Mouse (Mus musculus): Measurements from ENCODE around the gene Ptprd. TPM values are rescaled to one million over a fixed set of nuclear protein-coding genes. Genes with fewer than 3 reads are reported as not detected.
A peak's percentile ranks its signal among the peaks of the same experiment; 100 is the strongest.
"Not testable (repeated sequence)": the region's sequence is repeated elsewhere in the genome, so short reads cannot be mapped to it uniquely, and the experiment has no call there.

Ptprd gene
- polyA plus RNA-seq, 1 experiment from 2014 or later: 12.9 TPM

DNA sequence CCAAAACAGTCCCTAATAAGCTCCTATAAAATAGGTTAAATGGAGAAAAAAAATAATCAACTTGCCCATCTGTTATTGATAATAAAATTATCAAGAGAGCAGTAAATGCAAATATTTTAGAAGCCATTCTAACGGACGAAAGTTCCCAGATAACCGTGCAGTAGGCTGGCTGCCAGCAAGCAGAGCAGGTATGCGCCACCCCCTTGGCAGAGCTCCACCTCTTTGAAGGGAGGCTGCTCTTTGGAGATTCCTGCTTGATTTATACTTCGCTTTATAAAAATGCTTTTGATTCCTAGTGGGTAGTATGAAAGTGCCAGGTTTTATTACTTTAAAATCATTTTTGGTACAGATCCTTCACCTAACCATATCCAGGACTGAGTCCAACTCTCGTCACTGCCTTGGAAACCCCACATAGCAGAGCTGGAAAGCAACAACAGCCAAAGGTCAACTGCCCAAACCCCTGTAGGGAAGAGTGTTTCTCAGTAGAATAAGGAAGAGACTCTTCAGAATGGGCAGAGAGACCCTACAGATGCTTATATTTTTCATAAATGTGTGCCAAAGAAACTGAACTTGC is 1770.9 kb downstream of the Ptprd start:
- Histone ChIP-seq H3K4me1 (replicated peaks) (peaks cover 3% of the 10 kb centered on the region; the same call in 1 of the 2 replicates), H3K9me3 (no peaks in the 10 kb centered on the region), H3K27ac (no peak overlapping the region), H3K36me3 (no peaks in the 10 kb centered on the region), H3K4me3 (replicated peaks) (no peak overlapping the region), H3K9ac (no peak overlapping the region), H3K27me3 (replicated peaks) (no peaks in the 10 kb centered on the region), H3K4me2 (replicated peaks) (no peak overlapping the region)
- ATAC-seq: peak; percentile 47; the same call in 1 of the 2 replicates
- WGBS: 39% methylated on average over 6 of the region's 6 CpGs

DNA sequence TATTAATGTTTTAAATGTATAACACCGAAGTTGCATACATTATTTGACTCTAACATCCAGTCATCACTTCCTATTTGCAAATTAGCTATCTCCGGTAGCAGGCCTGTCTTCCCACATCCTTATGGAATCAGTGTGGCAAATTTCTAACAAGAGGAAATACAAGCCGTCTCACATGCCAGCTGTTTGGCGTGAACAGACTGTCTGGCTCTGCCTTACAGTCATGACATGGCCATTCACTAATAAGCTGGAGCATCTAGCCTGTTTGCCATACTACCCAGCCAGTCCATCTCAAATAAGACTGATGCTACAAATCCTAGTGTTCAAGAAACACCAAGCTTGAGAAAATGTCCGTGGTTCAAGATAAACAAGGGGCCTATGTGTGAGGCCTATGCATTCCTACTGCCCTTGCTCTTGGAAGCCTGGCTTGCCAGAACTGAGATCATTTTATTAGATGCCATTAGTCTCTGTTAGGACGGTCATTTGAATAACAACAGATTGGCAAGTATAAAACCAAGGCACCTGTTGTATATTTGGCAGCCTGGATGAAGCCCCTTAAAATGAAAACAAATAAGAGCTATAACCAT is 1773.2 kb downstream of the Ptprd start:
- Histone ChIP-seq H3K4me3 (replicated peaks) (no peak overlapping the region), H3K9me3 (no peaks in the 10 kb centered on the region)
- 75% methylated on average over 6 of the region's 6 CpGs for WGBS

DNA sequence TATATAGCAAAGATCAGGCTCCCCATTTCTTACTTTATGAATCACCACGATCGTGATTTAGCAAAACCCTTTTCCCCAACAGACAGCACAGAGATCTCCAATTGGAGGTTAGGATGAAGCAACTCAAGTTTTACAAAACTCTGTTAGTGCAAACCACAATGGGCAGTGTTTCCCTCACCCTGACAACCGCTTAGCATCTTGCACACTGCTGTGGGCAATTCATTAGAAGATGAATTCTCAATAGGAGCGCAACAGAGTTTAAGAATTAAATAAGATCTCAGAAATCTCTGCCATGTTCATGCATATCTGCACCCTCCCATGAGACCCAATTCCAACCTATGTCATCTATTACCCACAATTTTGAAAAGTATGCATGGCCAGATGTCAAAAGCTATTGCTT is 1773.7 kb downstream of the Ptprd start:
- Histone ChIP-seq H3K4me1 (replicated peaks) (peaks cover 3% of the 10 kb centered on the region; the same call in 1 of the 2 replicates), H3K27me3 (replicated peaks) (no peaks in the 10 kb centered on the region), H3K9me3 (no peaks in the 10 kb centered on the region), H3K36me3 (no peaks in the 10 kb centered on the region), H3K4me2 (replicated peaks) (no peak overlapping the region), H3K4me3 (replicated peaks) (no peak overlapping the region), H3K9ac (no peak overlapping the region), H3K27ac (no peak overlapping the region)
- ATAC-seq: no peak
- 93% methylated on average over 4 of the region's 4 CpGs for WGBS

More for the DNA sequence above, 1773.2 kb downstream of the Ptprd start:
- Histone ChIP-seq H3K27ac (no peak overlapping the region), H3K9ac (no peak overlapping the region), H3K27me3 (replicated peaks) (no peaks in the 10 kb centered on the region), H3K4me1 (replicated peaks) (peaks cover 3% of the 10 kb centered on the region; the same call in 1 of the 2 replicates), H3K4me2 (replicated peaks) (no peak overlapping the region), H3K36me3 (no peaks in the 10 kb centered on the region)
- ATAC-seq: no peak

DNA sequence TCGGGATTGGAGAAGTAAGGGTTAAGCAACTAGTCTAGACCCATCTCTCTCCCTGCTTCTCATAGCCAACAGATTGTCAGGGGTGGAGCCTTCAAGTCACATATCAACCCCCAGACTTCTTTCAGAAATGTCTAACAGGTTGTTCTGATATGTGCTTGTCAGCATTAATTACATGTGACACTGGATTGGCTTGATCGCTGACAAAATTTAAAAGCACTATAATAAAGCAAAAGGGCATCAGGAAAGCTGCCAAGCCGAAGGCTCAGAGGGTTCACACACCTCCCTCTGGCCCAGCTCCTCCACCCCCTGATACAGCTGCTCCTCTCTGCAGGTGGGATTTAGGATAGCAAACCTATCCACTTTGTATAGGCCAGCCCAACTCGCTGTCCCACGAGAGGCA is 1775.8 kb downstream of the Ptprd start:
- Histone ChIP-seq H3K36me3 (no peaks in the 10 kb centered on the region), H3K9ac (no peak overlapping the region), H3K27me3 (replicated peaks) (no peaks in the 10 kb centered on the region), H3K4me2 (replicated peaks) (no peak overlapping the region), H3K27ac (no peak overlapping the region), H3K9me3 (no peaks in the 10 kb centered on the region), H3K4me1 (replicated peaks) (peaks cover 2% of the 10 kb centered on the region; the same call in 1 of the 2 replicates), H3K4me3 (replicated peaks) (no peak overlapping the region)
- ATAC-seq: no peak
- WGBS: 74% methylated on average over 5 of the region's 5 CpGs

DNA sequence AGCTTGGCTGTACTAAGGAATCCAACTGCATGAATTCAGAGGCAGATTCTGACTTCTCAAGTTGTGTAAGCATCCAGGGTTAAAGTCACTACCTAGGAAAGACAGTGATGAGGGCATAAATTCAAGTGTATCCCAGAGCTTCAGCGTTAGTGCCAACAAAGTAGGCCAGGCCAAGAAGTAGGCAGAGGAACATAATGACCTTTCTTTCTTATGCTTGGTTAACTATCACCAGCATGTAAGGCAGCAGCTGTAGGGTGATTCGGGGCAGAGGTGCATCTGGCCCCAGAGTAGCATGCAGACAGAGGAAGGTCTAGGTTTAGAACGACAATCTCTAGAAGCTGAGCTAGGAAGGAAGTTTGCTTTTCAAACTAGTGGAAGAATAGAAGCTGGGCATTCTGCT is 1782.0 kb downstream of the Ptprd start:
- Histone ChIP-seq H3K9me3 (no peaks in the 10 kb centered on the region), H3K36me3 (no peaks in the 10 kb centered on the region), H3K27ac (no peak overlapping the region), H3K4me3 (replicated peaks) (no peak overlapping the region), H3K27me3 (replicated peaks) (no peaks in the 10 kb centered on the region), H3K4me1 (replicated peaks) (no peaks in the 10 kb centered on the region), H3K4me2 (replicated peaks) (no peak overlapping the region), H3K9ac (no peak overlapping the region)
- ATAC-seq: no peak
- 69% methylated on average over 3 of the region's 3 CpGs for WGBS

DNA sequence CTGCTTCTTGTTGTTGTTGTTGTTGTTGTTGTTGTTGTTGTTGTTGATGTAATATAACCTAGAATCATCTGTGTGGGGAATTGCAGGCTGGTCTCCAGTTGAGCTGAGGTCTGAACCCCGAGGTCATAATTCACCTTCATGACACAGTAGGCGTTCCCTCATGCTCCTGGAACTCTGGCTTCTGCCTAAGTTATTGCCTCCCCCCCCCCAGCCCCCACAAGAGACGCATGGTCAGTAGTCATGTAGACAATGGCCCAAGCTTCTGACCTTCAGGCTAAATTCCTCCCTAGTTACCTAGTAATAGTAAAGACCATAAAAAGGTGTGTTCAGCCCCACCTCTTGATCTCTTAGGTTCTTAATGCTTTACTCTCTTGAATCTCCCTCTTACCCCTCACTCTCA is 1784.7 kb downstream of the Ptprd start:
- not testable (repeated sequence) for H3K27me3 ChIP-seq (replicated peaks); H3K27ac ChIP-seq; H3K4me1 ChIP-seq (replicated peaks); H3K36me3 ChIP-seq; H3K4me3 ChIP-seq (replicated peaks); ATAC-seq; H3K4me2 ChIP-seq (replicated peaks); H3K9me3 ChIP-seq; H3K9ac ChIP-seq
- 72% methylated on average over 3 of the region's 3 CpGs for WGBS

DNA sequence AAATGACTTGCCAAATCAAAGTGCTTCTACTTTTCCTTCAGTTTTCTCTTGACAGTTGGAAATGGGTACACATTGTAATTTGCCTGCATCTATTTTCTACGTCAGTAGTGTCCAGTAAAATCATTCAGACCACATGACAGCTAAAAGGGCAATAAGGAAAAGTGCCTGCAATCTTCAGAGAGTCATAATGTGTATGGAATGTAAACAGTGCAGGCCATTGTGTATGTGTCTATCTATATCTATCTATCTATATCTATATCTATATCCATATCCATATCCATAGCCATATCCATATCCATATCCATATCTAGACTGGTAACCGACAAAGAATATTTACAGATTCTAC is 1786.6 kb downstream of the Ptprd start:
- H3K27me3 ChIP-seq (replicated peaks): no peaks in the 10 kb centered on the region
- 60% methylated on average over 2 of the region's 2 CpGs for WGBS
- H3K36me3 ChIP-seq: no peaks in the 10 kb centered on the region
- H3K9ac ChIP-seq: no peak overlapping the region
- 0 out of 2 replicates have a peak overlapping the region, but pooled peaks have one; percentile 15 for H3K4me2 ChIP-seq (replicated peaks)
- H3K4me3 ChIP-seq (replicated peaks): no peak overlapping the region
- H3K4me1 ChIP-seq (replicated peaks): 0 out of 2 replicates have a peak, but pooled peaks cover 2% of the 10 kb centered on the region
- no peaks in the 10 kb centered on the region for H3K9me3 ChIP-seq
- peak; percentile 77 for ATAC-seq
- peak overlapping the region; percentile 10; the same call in 1 of the 2 replicates for H3K27ac ChIP-seq

DNA sequence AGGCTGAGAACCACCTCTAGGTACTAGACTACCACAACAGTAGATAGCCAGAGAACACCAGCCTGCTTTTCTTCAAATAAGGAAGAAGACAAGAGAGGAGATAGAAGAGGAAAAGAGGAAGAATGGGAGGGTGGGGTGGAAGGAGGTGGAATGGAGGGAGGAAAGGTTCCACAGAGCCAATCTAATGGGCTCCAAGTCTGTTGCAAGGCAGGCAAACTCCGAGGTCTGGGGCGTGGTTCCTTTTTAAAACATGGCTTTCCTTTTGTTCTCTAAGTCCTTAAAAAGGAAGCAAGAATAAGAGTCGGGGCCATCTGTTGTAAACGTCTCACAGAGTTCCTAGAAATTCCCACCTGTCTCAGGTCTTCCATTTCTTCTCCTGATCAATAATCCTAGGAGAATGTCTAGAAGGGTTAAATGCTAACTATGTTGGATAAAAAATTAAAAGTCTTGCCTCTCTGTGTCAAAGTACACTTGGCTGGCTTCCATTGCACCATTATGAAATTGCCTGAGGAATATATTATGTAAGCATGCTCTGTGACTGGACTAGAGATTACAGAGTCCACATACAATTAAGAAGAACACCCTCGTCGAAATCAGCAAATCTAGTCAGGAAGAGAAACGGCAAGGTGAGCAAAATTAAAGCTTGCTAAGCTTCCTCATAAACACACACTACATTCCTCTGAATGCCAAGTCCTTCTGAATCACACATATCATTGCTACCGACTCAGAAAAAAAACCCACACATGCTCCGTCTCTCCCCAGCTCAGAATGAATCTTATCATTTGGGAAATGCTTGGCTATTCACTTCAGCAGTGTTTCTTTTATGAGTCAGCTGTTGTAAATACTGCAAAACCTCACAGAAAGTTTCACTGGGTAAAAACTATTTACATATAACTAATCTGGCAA is 1787.2 kb downstream of the Ptprd start:
- H3K9me3 ChIP-seq: no peaks in the 10 kb centered on the region
- no peaks in the 10 kb centered on the region for H3K36me3 ChIP-seq
- peak; percentile 90 for ATAC-seq
- 43% methylated on average over 9 of the region's 9 CpGs for WGBS
- peak overlapping the region; percentile 10; the same call in 1 of the 2 replicates for H3K27ac ChIP-seq
- H3K4me3 ChIP-seq (replicated peaks): no peak overlapping the region
- H3K4me1 ChIP-seq (replicated peaks): 0 out of 2 replicates have a peak, but pooled peaks cover 2% of the 10 kb centered on the region
- 0 out of 2 replicates have a peak overlapping the region, but pooled peaks have one; percentile 20 for H3K4me2 ChIP-seq (replicated peaks)
- H3K27me3 ChIP-seq (replicated peaks): no peaks in the 10 kb centered on the region
- no peak overlapping the region for H3K9ac ChIP-seq

DNA sequence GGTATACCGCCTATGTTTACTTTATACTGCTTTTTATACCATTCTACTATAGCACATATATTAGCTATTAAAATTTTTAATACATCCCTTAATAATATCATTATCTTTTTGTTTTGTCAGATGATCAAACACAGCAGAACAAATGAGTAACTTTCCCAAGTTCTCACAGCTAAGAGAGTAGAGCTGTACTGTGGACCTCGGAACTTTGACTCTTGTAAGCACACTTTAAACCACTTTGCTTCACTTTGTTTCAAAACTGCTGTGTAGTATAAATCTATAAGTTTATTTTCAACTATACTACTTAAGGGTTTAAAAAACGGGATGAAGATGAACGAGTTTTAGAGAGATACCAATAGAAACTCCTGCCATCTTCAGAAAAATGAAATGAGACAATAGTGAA is 1789.6 kb downstream of the Ptprd start:
- H3K4me3 ChIP-seq (replicated peaks): no peak overlapping the region
- no peak overlapping the region for H3K9ac ChIP-seq
- no peak overlapping the region for H3K27ac ChIP-seq
- H3K4me2 ChIP-seq (replicated peaks): no peak overlapping the region
- no peaks in the 10 kb centered on the region for H3K9me3 ChIP-seq
- H3K27me3 ChIP-seq (replicated peaks): no peaks in the 10 kb centered on the region
- 89% methylated on average over 4 of the region's 4 CpGs for WGBS
- 0 out of 2 replicates have a peak, but pooled peaks cover 2% of the 10 kb centered on the region for H3K4me1 ChIP-seq (replicated peaks)
- ATAC-seq: no peak
- H3K36me3 ChIP-seq: no peaks in the 10 kb centered on the region

DNA sequence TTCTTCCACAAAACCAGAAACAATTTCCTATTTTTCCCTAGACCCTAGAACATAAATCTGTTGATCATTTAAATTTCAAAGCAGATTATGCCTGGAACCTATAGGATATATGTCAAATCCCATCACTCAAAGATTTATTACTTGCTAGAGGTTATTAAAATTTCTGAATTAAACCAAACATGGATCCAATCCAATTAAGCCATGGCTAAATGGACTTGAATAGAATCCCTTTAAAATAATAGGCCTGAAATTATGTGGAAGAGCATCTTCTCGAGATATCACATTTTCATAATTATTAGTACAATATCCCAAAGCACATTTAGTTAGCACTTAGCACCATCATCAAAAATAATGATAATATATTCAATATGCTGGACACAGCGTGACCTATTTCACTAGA is 1792.1 kb downstream of the Ptprd start:
- H3K27ac ChIP-seq: no peak overlapping the region

DNA sequence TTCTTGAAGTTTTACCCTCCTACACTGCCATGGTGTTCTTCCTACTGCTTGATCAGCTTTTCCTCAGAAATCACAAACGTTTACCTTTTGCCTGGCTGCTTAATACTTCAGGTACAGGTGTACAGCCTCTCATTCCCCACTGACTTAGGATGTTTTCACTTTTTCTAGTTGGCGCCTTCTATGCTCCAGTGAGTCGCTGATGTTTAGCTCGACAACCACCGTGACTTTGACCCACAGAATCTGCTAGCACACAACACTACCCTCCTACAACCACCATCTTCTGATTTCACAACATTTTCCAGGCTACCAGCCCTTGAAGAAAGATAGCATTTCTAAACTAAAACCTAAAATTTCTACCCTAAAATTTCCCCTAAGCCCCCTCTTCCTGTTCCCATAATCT is 1794.1 kb downstream of the Ptprd start:
- no peak for ATAC-seq
- Histone ChIP-seq H3K4me2 (replicated peaks) (no peak overlapping the region), H3K27ac (no peak overlapping the region), H3K9ac (no peak overlapping the region), H3K4me3 (replicated peaks) (no peak overlapping the region), H3K4me1 (replicated peaks) (no peaks in the 10 kb centered on the region), H3K36me3 (no peaks in the 10 kb centered on the region), H3K27me3 (replicated peaks) (no peaks in the 10 kb centered on the region), H3K9me3 (no peaks in the 10 kb centered on the region)
- 91% methylated on average over 5 of the region's 5 CpGs for WGBS

More for the DNA sequence above, 1792.1 kb downstream of the Ptprd start:
- Histone ChIP-seq H3K36me3 (no peaks in the 10 kb centered on the region), H3K9me3 (no peaks in the 10 kb centered on the region), H3K4me2 (replicated peaks) (no peak overlapping the region), H3K4me3 (replicated peaks) (no peak overlapping the region), H3K4me1 (replicated peaks) (0 out of 2 replicates have a peak, but pooled peaks cover 2% of the 10 kb centered on the region), H3K9ac (no peak overlapping the region), H3K27me3 (replicated peaks) (no peaks in the 10 kb centered on the region)
- ATAC-seq: no peak
- WGBS: 87% methylated on average over 2 of the region's 2 CpGs

DNA sequence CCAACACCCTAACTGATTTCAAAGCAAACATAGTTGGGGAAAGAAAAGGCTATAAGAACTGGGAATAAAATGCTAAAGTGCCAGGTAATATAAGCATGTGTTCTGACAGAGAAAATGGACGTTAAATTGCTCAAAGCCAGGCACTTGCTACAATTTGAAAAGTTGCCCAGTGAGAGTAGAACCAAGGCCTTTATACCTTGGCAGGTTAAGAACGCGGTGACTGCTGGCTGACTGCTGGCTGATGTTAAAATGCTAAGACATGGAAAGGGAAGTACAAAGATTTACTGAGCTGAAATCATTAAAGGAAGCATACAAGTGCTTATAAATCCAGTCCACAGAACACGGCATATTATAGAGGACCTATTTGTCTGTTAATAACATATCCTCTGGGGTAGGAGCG is 1796.1 kb downstream of the Ptprd start:
- no peaks in the 10 kb centered on the region for H3K27me3 ChIP-seq (replicated peaks)
- H3K4me1 ChIP-seq (replicated peaks): no peaks in the 10 kb centered on the region
- H3K36me3 ChIP-seq: no peaks in the 10 kb centered on the region
- H3K9ac ChIP-seq: no peak overlapping the region
- no peak overlapping the region for H3K4me3 ChIP-seq (replicated peaks)
- no peaks in the 10 kb centered on the region for H3K9me3 ChIP-seq
- WGBS: 80% methylated on average over 5 of the region's 5 CpGs
- no peak overlapping the region for H3K27ac ChIP-seq
- no peak overlapping the region for H3K4me2 ChIP-seq (replicated peaks)
- ATAC-seq: no peak

Measured in intestine, embryonic 15.5 days (tissue).